Mouse (Mus musculus) G1E (cell line): Measurements from ENCODE around the gene Cdh6. TPM values are rescaled to one million over a fixed set of nuclear protein-coding genes. Genes with fewer than 3 reads are reported as not detected.

Experiments
- ATAC-seq: 2 replicates; pipeline ENCODE4 v1.8.0; 2016; ENCODE audit warnings: mild to moderate bottlenecking; ENCODE audit not compliant: insufficient number of reproducible peaks, poor library complexity, low FRiP score, severe bottlenecking; ENCODE audit errors: extremely low read depth
- DNase-seq: peaks from one replicate; pipeline ENCODE4 v3.0.0; 2012; ENCODE audit warnings: low spot score
- H3K27me3 ChIP-seq: 2 replicates; pipeline ENCODE4 v1.6.1; 2012; ENCODE audit warnings: mild to moderate bottlenecking, low read length, inconsistent platforms; ENCODE audit not compliant: insufficient read depth
- H3K36me3 ChIP-seq: replicated peaks from 2 replicates; pipeline ENCODE3; 2012; ENCODE audit warnings: mild to moderate bottlenecking, inconsistent platforms
- H3K4me1 ChIP-seq: 2 replicates; pipeline ENCODE4 v1.6.1; 2012; ENCODE audit warnings: low read depth, low read length, inconsistent platforms, mixed read lengths; ENCODE audit not compliant: insufficient read depth
- H3K4me3 ChIP-seq: 2 replicates; pipeline ENCODE4 v1.5.1; 2012; ENCODE audit warnings: low read depth, mild to moderate bottlenecking, inconsistent platforms, low read length, moderate library complexity, mixed read lengths
- H3K9me3 ChIP-seq: replicated peaks from 2 replicates; pipeline ENCODE4 v1.6.1; 2012; ENCODE audit warnings: inconsistent platforms
- CTCF ChIP-seq: IDR thresholded peaks from 2 replicates; pipeline ENCODE4 v1.5.1; 2012; ENCODE audit warnings: low read depth, low read length, inconsistent platforms, mixed read lengths
- GATA1 ChIP-seq: IDR thresholded peaks from 2 replicates; pipeline ENCODE4 v1.6.1; 2012; ENCODE audit warnings: borderline replicate concordance, low read length, inconsistent platforms, mixed read lengths
- GATA2 ChIP-seq: IDR thresholded peaks from 2 replicates; pipeline ENCODE4 v1.6.1; 2012; ENCODE audit warnings: low read depth, low read length, inconsistent platforms, borderline replicate concordance
- POLR2AphosphoS5 ChIP-seq: IDR thresholded peaks from 2 replicates; pipeline ENCODE4 v1.6.1; 2012; ENCODE audit warnings: low read depth, low read length, inconsistent platforms; ENCODE audit not compliant: insufficient replicate concordance
- TAL1 ChIP-seq: conservative IDR thresholded peaks from 2 replicates; pipeline ENCODE4 v1.6.1; 2012; ENCODE audit warnings: low read depth, low read length, inconsistent platforms, mixed read lengths
- polyA plus RNA-seq: library from polyadenylated mRNA; stranded (reverse); fragments of >175 nt; gene quantifications from 2 replicates; pipeline ENCODE4 v1.2.3, GENCODE M21; 2012
- total RNA-seq, 2 experiments: library from RNA; stranded (forward) in 1 of 2; stranded (reverse) in 1 of 2; fragments of 200-1000 nt in 1 of 2; fragments of >200 nt in 1 of 2; fragmentation: Nextera tagmentation in 1 of 2; gene quantifications; 2 replicates each; pipeline ENCODE4 v1.2.3; 2014 to 2017

Gene Cdh6
- total and polyA plus RNA-seq, 3 experiments, result 0.11 TPM; not detected in 2

DNA sequence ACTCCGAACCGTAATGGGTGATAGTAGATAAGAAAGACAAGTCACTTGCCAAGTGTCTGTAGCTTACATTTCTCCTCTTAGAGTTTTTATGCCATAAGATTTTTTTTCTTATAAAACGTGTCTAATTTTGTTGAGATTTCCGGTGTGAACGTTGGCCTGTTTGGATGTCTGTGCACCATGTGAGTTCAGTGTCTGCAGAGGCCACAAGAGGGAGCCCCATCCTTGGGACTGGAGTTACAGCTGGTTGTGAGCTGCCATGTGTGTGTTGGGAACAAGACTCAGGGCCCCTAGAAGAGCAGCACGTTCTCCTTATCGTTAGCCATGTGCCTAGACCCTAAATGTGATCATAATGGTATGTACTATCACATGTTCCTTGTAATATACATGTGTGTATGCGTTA is 40.1 kb downstream of the Cdh6 start:
- H3K4me1 ChIP-seq, result no peaks in the 10 kb centered on the region
- ATAC-seq, result no peak
- H3K36me3 ChIP-seq, result no peaks in the 10 kb centered on the region
- no peaks in the 10 kb centered on the region for H3K9me3 ChIP-seq
- no peak overlapping the region for H3K4me3 ChIP-seq
- DNase-seq, result no peak
- no peak for TF ChIP-seq GATA2
- TF ChIP-seq TAL1, result no peak
- no peaks in the 10 kb centered on the region for H3K27me3 ChIP-seq

DNA sequence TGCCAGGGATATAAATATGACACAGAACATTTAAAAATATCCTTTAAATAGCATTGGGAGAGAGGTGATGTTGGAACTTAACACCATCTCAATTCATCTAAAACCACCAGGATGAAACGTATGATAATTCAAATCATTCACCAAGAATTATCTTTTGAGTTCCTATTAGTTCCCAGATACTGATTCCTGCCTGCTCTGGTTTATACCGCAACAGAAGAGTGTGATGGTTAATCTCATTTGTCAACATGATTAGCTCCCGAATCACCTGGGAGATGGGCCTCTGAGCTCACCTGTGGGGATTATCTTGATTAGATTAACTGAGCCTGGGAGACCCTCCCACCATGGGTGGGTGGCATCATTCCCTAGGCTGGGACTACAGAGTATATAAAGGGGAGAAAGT is 41.0 kb downstream of the Cdh6 start:
- ATAC-seq (no peak), DNase-seq (no peak)
- no peaks in the 10 kb centered on the region for H3K4me1 ChIP-seq
- no peaks in the 10 kb centered on the region for H3K27me3 ChIP-seq
- H3K9me3 ChIP-seq, result no peaks in the 10 kb centered on the region
- H3K4me3 ChIP-seq, result no peak overlapping the region
- TF ChIP-seq GATA2, result no peak
- no peak for TF ChIP-seq GATA1
- TF ChIP-seq CTCF, result no peak
- TF ChIP-seq TAL1, result no peak
- no peak for TF ChIP-seq POLR2AphosphoS5
- H3K36me3 ChIP-seq, result no peaks in the 10 kb centered on the region

- H3K36me3 ChIP-seq, result no peaks in the 10 kb centered on the region
- no peak for ATAC-seq
- TF ChIP-seq POLR2AphosphoS5 (no peak), CTCF (no peak), GATA2 (no peak), GATA1 (no peak), TAL1 (no peak)
- no peaks in the 10 kb centered on the region for H3K4me1 ChIP-seq
- H3K4me3 ChIP-seq, result no peak overlapping the region
- DNase-seq, result no peak
- no peaks in the 10 kb centered on the region for H3K27me3 ChIP-seq
- H3K9me3 ChIP-seq, result no peaks in the 10 kb centered on the region
Measured at GRCm38 (mm10) chr15:13130246-13130645, 43.2 kb downstream of the Cdh6 start.

GRCm38 (mm10) chr15:13100341-13100740 is 73.1 kb downstream of the Cdh6 start:
- no peak for TF ChIP-seq POLR2AphosphoS5
- TF ChIP-seq TAL1, result no peak
- no peak for TF ChIP-seq CTCF
- TF ChIP-seq GATA2, result no peak
- TF ChIP-seq GATA1, result no peak
- Histone ChIP-seq H3K36me3 (no peaks in the 10 kb centered on the region), H3K9me3 (no peaks in the 10 kb centered on the region), H3K27me3 (peaks cover 13% of the 10 kb centered on the region), H3K4me3 (no peak overlapping the region), H3K4me1 (no peaks in the 10 kb centered on the region)
- DNase-seq, result no peak
- ATAC-seq, result no peak

- no peak for ATAC-seq
- no peak for DNase-seq
- TF ChIP-seq GATA1 (no peak), POLR2AphosphoS5 (no peak), CTCF (no peak), GATA2 (no peak), TAL1 (no peak)
Measured at GRCm38 (mm10) chr15:13097861-13098260, 75.6 kb downstream of the Cdh6 start.

GRCm38 (mm10) chr15:13095406-13095805 is 78.1 kb downstream of the Cdh6 start:
- H3K27me3 ChIP-seq, result peaks cover 15% of the 10 kb centered on the region
- DNase-seq (no peak), ATAC-seq (no peak)
- H3K4me1 ChIP-seq, result no peaks in the 10 kb centered on the region
- no peak overlapping the region for H3K4me3 ChIP-seq
- H3K36me3 ChIP-seq, result no peaks in the 10 kb centered on the region
- no peaks in the 10 kb centered on the region for H3K9me3 ChIP-seq
- TF ChIP-seq CTCF (no peak), GATA1 (no peak), POLR2AphosphoS5 (no peak), TAL1 (no peak), GATA2 (no peak)

More at GRCm38 (mm10) chr15:13097861-13098260, 75.6 kb downstream of the Cdh6 start:
- Histone ChIP-seq H3K4me1 (no peaks in the 10 kb centered on the region), H3K4me3 (no peak overlapping the region), H3K36me3 (no peaks in the 10 kb centered on the region), H3K27me3 (peaks cover 17% of the 10 kb centered on the region), H3K9me3 (no peaks in the 10 kb centered on the region)

GRCm38 (mm10) chr15:13094881-13095256 is 78.6 kb downstream of the Cdh6 start:
- Histone ChIP-seq H3K9me3 (no peaks in the 10 kb centered on the region), H3K36me3 (no peaks in the 10 kb centered on the region), H3K4me3 (no peak overlapping the region), H3K4me1 (no peaks in the 10 kb centered on the region), H3K27me3 (peaks cover 13% of the 10 kb centered on the region)
- TF ChIP-seq GATA1, result no peak
- no peak for TF ChIP-seq CTCF
- no peak for TF ChIP-seq TAL1
- no peak for TF ChIP-seq GATA2
- no peak for TF ChIP-seq POLR2AphosphoS5
- no peak for ATAC-seq
- no peak for DNase-seq
